Mouse (Mus musculus) kidney, postnatal 10 days (tissue): ENCODE measurements around the gene Pigv.

Experiments
- DNase-seq: peaks from one replicate; pipeline ENCODE4 v3.0.0; 2021; ENCODE audit warnings: mixed read lengths

The Pigv gene

GRCm38 (mm10) chr4:133671881-133672844 lies at the start of gene Pigv:
Gene Pigv (minus strand): TSS chr4:133672647.
- DNase-seq: peak; percentile 98

- DNase-seq: no peak
Measured at GRCm38 (mm10) chr4:133719791-133720190, 47.3 kb upstream of the Pigv start.

- DNase-seq: no peak
Measured at GRCm38 (mm10) chr4:133712755-133713154, 40.3 kb upstream of the Pigv start.

- no peak for DNase-seq
Measured at GRCm38 (mm10) chr4:133711307-133712076, 39.0 kb upstream of the Pigv start.

- no peak for DNase-seq
Measured at GRCm38 (mm10) chr4:133709395-133709794, 36.9 kb upstream of the Pigv start.

- DNase-seq: no peak
Measured at GRCm38 (mm10) chr4:133707464-133707863, 35.0 kb upstream of the Pigv start.

GRCm38 (mm10) chr4:133706956-133707355 lies 34.5 kb upstream of the Pigv start:
- DNase-seq: peak; percentile 88

- no peak for DNase-seq
Measured at GRCm38 (mm10) chr4:133705062-133705461, 32.6 kb upstream of the Pigv start.

GRCm38 (mm10) chr4:133700905-133701368 lies 28.5 kb upstream of the Pigv start:
- DNase-seq: peak; percentile 55

- DNase-seq: no peak
Measured at GRCm38 (mm10) chr4:133695363-133695762, 22.9 kb upstream of the Pigv start.

- DNase-seq: peak; percentile 71
Measured at GRCm38 (mm10) chr4:133690252-133690651, 17.8 kb upstream of the Pigv start.

GRCm38 (mm10) chr4:133688417-133689067 lies 16.1 kb upstream of the Pigv start:
- peak; percentile 37 for DNase-seq

GRCm38 (mm10) chr4:133687126-133687525 lies 14.7 kb upstream of the Pigv start:
- DNase-seq: no peak

- no peak for DNase-seq
Measured at GRCm38 (mm10) chr4:133686512-133686911, 14.1 kb upstream of the Pigv start.

- no peak for DNase-seq
Measured at GRCm38 (mm10) chr4:133680206-133680786, 7.8 kb upstream of the Pigv start.

GRCm38 (mm10) chr4:133679629-133680028 lies 7.2 kb upstream of the Pigv start:
- DNase-seq: no peak

GRCm38 (mm10) chr4:133677266-133677665 lies 4.8 kb upstream of the Pigv start:
- no peak for DNase-seq

GRCm38 (mm10) chr4:133676189-133676588 lies 3.7 kb upstream of the Pigv start:
- DNase-seq: no peak

GRCm38 (mm10) chr4:133675594-133676016 lies 3.2 kb upstream of the Pigv start:
- peak; percentile 86 for DNase-seq

- DNase-seq: no peak
Measured at GRCm38 (mm10) chr4:133674331-133674695, 1.9 kb upstream of the Pigv start.

- peak; percentile 84 for DNase-seq
Measured at GRCm38 (mm10) chr4:133673666-133674330, 1.4 kb upstream of the Pigv start.
